Mouse (Mus musculus): ENCODE data around the gene Upf3b. TPM values are rescaled to one million over a fixed set of nuclear protein-coding genes. Genes with fewer than 3 reads are reported as not detected.

Gene Upf3b
- polyA plus RNA-seq, 1 experiment from 2014 or later = 15.0 TPM

DNA sequence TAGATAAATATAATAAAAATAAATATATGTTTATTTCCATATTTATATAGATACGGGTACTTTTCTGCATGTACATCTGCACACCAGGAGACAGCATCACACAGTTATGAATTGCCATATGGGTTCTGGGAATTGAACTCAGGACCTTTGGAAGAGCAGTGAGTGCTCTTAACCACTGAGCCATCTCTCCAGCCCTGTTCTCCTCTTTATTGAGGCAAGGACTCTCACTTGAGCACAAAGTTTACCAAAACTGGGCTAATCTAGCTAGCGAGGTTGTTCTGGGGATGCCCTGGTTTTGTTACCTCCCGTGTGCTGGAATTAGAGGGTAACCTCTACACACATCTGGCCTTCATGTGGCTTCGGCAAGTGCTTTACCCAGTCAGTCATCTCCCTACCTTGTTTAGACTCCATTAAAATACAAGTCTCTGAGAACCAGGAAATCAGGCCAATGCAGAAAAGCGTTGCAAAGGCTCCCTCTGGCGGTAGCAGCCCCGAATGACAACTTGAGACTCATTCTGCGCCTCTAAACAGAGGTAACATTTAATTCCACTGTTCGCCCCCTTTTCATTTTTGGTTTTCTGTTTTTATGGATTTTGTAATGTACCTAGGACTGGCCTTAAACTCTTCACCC is 35.7 kb downstream of the Upf3b start:
- no peaks in the 10 kb centered on the region for H3K4me1 ChIP-seq
- ATAC-seq (ENCODE audit: insufficient number of reproducible peaks, low FRiP score, low TSS enrichment, low read depth) = no peak

GRCm38 (mm10) chrX:37068766-37069165 is 41.4 kb downstream of the Upf3b start:
- no peaks in the 10 kb centered on the region for H3K9me3 ChIP-seq
- no peak overlapping the region for H3K4me3 ChIP-seq
- no peak overlapping the region for H3K9ac ChIP-seq
- no peak overlapping the region for H3K27ac ChIP-seq
- no peaks in the 10 kb centered on the region for H3K4me1 ChIP-seq
- H3K27me3 ChIP-seq = no peaks in the 10 kb centered on the region
- no peak for ATAC-seq (ENCODE audit: insufficient number of reproducible peaks, low FRiP score, low TSS enrichment, low read depth)
- H3K36me3 ChIP-seq = no peaks in the 10 kb centered on the region
- WGBS = 76% methylated on average over 5 of the region's 5 CpGs
- no peak overlapping the region for H3K4me2 ChIP-seq

More for the DNA sequence above, 35.7 kb downstream of the Upf3b start:
- Histone ChIP-seq H3K4me3 (no peak overlapping the region), H3K4me2 (no peak overlapping the region), H3K27ac (no peak overlapping the region), H3K9me3 (no peaks in the 10 kb centered on the region), H3K27me3 (no peaks in the 10 kb centered on the region), H3K36me3 (no peaks in the 10 kb centered on the region), H3K9ac (no peak overlapping the region)
- WGBS = 32% methylated on average over 9 of the region's 9 CpGs

DNA sequence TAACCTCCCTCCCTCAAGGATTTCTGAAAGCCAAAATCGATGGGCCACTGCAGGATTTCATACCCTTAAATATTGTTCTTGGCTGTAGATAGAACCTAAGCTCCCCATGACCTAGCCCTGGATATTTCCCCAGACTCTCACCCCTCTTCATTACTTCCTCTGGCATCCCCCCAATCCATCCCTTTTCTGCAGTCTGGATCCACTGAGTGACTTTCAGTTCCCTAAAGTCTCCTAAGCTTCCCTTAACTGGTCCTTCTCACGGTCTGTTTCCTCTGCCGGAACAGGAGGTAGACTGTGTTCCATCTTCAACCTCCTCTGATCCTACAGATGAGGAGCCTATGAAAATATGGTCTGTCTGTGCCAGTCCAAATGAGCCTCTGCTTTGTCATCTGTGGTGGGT is 42.8 kb downstream of the Upf3b start:
- H3K4me1 ChIP-seq = no peaks in the 10 kb centered on the region
- no peak overlapping the region for H3K27ac ChIP-seq
- ATAC-seq (ENCODE audit: insufficient number of reproducible peaks, low FRiP score, low TSS enrichment, low read depth) = no peak
- H3K4me3 ChIP-seq = no peak overlapping the region
- no peak overlapping the region for H3K9ac ChIP-seq
- WGBS = 83% methylated on average over 3 of the region's 3 CpGs
- no peaks in the 10 kb centered on the region for H3K9me3 ChIP-seq
- no peaks in the 10 kb centered on the region for H3K27me3 ChIP-seq
- H3K36me3 ChIP-seq = no peaks in the 10 kb centered on the region
- H3K4me2 ChIP-seq = no peak overlapping the region

DNA sequence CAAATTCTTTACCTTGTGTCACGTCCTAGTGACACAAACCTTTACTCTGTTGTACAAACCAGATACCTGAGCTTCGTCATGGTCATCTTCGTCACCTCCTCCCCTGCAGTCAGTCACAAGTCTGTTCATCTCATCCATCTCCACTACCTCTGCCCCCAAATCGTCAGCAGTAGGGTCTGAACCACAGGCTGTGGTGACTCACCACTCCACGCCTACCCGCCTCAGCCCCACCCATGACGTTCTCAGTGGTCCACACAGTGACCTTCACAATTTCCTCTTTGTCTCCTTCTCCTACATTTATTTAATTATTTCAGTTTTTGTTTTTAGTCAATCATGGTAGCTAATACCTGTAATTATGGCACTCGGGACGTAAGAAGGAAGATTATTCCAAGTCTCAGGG is 46.2 kb downstream of the Upf3b start:
- H3K27ac ChIP-seq = no peak overlapping the region
- WGBS = 76% methylated on average over 9 of the region's 9 CpGs

DNA sequence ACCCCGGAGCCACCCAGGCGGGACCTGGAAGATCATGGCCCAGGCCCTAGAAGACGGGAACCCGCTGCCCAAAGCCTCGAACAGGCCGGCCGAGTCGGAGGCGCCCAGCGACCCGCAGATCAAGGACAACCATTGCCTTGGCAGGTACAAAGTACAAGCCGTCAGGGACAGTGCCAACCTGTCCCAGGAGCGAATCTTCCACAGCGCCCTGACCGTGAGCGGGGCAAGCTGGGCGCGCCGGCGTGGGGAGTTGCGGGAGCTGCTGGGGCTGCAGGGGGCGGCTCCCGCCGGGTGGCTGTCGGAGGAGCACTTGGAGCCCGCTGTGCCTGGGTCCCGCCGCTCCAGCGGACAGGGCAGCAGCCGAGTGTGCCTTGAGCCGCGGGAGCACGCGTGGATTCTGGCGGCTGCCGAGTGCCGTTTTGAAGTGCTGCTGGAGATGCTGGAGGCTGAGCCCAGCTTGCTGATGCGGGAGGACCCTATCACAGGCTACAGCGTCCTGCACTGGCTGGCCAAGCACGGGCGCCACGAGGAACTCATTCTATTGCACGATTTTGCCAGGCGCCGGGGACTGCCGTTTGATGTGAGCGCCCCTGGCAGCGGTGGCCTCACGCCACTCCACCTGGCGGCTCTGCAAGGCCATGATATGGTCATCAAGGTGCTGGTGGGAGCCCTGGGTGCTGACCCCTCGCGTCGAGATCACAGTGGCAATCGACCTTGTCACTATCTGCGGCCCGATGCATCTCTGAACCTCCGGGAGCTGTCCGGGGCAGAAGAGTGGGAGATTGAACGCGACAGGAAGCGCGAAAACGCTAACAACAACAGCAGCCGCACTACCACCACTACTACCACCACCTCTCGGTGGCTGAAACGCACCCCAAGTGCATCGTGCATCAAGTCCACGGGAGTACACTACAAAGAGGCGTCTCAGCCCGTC is 61.0 kb downstream of the Upf3b start:
- Histone ChIP-seq H3K36me3 (no peaks in the 10 kb centered on the region), H3K27ac (no peak overlapping the region), H3K9ac (no peak overlapping the region), H3K4me1 (peaks cover 19% of the 10 kb centered on the region), H3K27me3 (peaks cover 60% of the 10 kb centered on the region), H3K4me3 (peak overlapping the region; percentile 35), H3K9me3 (no peaks in the 10 kb centered on the region), H3K4me2 (peak overlapping the region; percentile 62)
- no peak for ATAC-seq (ENCODE audit: insufficient number of reproducible peaks, low FRiP score, low TSS enrichment, low read depth)
- WGBS = 24% methylated on average over 69 of the region's 70 CpGs

More for the DNA sequence above, 46.2 kb downstream of the Upf3b start:
- H3K4me1 ChIP-seq = no peaks in the 10 kb centered on the region
- no peak overlapping the region for H3K9ac ChIP-seq
- H3K4me3 ChIP-seq = no peak overlapping the region
- no peaks in the 10 kb centered on the region for H3K36me3 ChIP-seq
- H3K9me3 ChIP-seq = no peaks in the 10 kb centered on the region
- no peak for ATAC-seq (ENCODE audit: insufficient number of reproducible peaks, low FRiP score, low TSS enrichment, low read depth)
- H3K27me3 ChIP-seq = no peaks in the 10 kb centered on the region
- no peak overlapping the region for H3K4me2 ChIP-seq

GRCm38 (mm10) chrX:37048066-37048889 is 61.8 kb downstream of the Upf3b start, which contains the start of gene Sowahd:
Gene Sowahd (plus strand): TSS chrX:37048845.
- Histone ChIP-seq H3K36me3 (no peaks in the 10 kb centered on the region), H3K27ac (no peak within 1 kb of the TSS), H3K4me2 (peak within 1 kb of the TSS; percentile 62), H3K9me3 (no peaks in the 10 kb centered on the region), H3K9ac (no peak within 1 kb of the TSS), H3K4me3 (peak within 1 kb of the TSS; percentile 35), H3K4me1 (peaks cover 19% of the 10 kb centered on the region), H3K27me3 (peaks cover 53% of the 10 kb centered on the region)
- WGBS = 18% methylated on average over 38 of the region's 38 CpGs
- ATAC-seq (ENCODE audit: insufficient number of reproducible peaks, low FRiP score, low TSS enrichment, low read depth) = no peak

DNA sequence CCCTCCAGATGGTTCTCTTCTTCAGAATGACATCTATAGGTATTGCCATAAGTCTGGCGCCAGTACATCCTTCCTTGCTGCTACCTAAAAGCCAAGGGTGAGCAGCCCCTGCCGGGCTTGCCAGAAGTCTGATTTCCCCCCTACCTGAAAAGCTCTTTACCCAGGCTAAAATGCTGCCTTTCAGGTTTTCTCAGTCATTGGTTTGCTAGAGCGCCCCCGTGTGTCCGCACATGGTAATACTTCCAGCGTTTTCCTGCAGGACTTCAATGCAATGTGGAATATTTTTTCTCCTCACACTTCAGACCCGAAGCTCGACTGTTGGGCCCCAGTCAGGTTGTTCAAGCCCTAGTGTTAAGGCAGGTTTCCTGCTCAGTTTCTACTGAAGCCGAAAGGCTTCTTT is 67.4 kb downstream of the Upf3b start:
- no peak for ATAC-seq (ENCODE audit: insufficient number of reproducible peaks, low FRiP score, low TSS enrichment, low read depth)
- H3K36me3 ChIP-seq = no peaks in the 10 kb centered on the region
- no peak overlapping the region for H3K9ac ChIP-seq
- no peaks in the 10 kb centered on the region for H3K4me1 ChIP-seq
- no peak overlapping the region for H3K27ac ChIP-seq
- 20% methylated on average over 9 of the region's 9 CpGs for WGBS
- peaks cover 9% of the 10 kb centered on the region for H3K27me3 ChIP-seq
- no peaks in the 10 kb centered on the region for H3K9me3 ChIP-seq
- no peak overlapping the region for H3K4me2 ChIP-seq
- H3K4me3 ChIP-seq = no peak overlapping the region

Other genes starting within 250 kb of the Upf3b start
- 114 and 121 TPM in 2 replicates for gene Ube2a, start 236.4 kb downstream of the Upf3b start, polyA plus RNA-seq (2015; fragmentation: Nextera tagmentation; extraction: Ambion mirVana)
- 30.4 and 31.7 TPM in 2 replicates for gene C330007P06Rik, start 236.2 kb downstream of the Upf3b start, polyA plus RNA-seq (2015; fragmentation: Nextera tagmentation; extraction: Ambion mirVana)
- gene Nkrf, start 207.4 kb downstream of the Upf3b start, polyA plus RNA-seq (2015; fragmentation: Nextera tagmentation; extraction: Ambion mirVana) = 1.2 and 1.3 TPM in 2 replicates
- gene Sept6, start 118.5 kb downstream of the Upf3b start, polyA plus RNA-seq (2015; fragmentation: Nextera tagmentation; extraction: Ambion mirVana) = 43.9 and 45.9 TPM in 2 replicates
- not detected in 2 replicates for gene Sowahd, start 61.5 kb downstream of the Upf3b start, polyA plus RNA-seq (2015; fragmentation: Nextera tagmentation; extraction: Ambion mirVana)
- 405 and 591 TPM in 2 replicates for gene Rpl39, start 24.9 kb downstream of the Upf3b start, polyA plus RNA-seq (2015; fragmentation: Nextera tagmentation; extraction: Ambion mirVana)
- 13.8 and 14.4 TPM in 2 replicates for gene Nkap, start 16.5 kb upstream of the Upf3b start, polyA plus RNA-seq (2015; fragmentation: Nextera tagmentation; extraction: Ambion mirVana)
- gene Akap14, start 58.5 kb upstream of the Upf3b start, polyA plus RNA-seq (2015; fragmentation: Nextera tagmentation; extraction: Ambion mirVana) = not detected in 2 replicates
- gene Ndufa1, start 80.8 kb upstream of the Upf3b start, polyA plus RNA-seq (2015; fragmentation: Nextera tagmentation; extraction: Ambion mirVana) = 385 and 433 TPM in 2 replicates
- gene Rnf113a1, start 80.9 kb upstream of the Upf3b start, polyA plus RNA-seq (2015; fragmentation: Nextera tagmentation; extraction: Ambion mirVana) = 12.5 and 12.6 TPM in 2 replicates
- not detected in 2 replicates for gene Gm9, start 100.7 kb upstream of the Upf3b start, polyA plus RNA-seq (2015; fragmentation: Nextera tagmentation; extraction: Ambion mirVana)
- not detected in 2 replicates for gene Rhox1, start 111.9 kb upstream of the Upf3b start, polyA plus RNA-seq (2015; fragmentation: Nextera tagmentation; extraction: Ambion mirVana)
- gene Rhox2a, start 134.7 kb upstream of the Upf3b start, polyA plus RNA-seq (2015; fragmentation: Nextera tagmentation; extraction: Ambion mirVana) = not detected in 2 replicates
- gene Rhox3a, start 139.6 kb upstream of the Upf3b start, polyA plus RNA-seq (2015; fragmentation: Nextera tagmentation; extraction: Ambion mirVana) = not detected in 2 replicates
- gene Rhox4a, start 155.0 kb upstream of the Upf3b start, polyA plus RNA-seq (2015; fragmentation: Nextera tagmentation; extraction: Ambion mirVana) = not detected in 2 replicates